Mouse (Mus musculus): ENCODE results near the gene Lbhd2. TPM values are rescaled to one million over a fixed set of nuclear protein-coding genes. Genes with fewer than 3 reads are reported as not detected.

Lbhd2 gene
- total and polyA plus RNA-seq, 3 experiments, result not detected

DNA sequence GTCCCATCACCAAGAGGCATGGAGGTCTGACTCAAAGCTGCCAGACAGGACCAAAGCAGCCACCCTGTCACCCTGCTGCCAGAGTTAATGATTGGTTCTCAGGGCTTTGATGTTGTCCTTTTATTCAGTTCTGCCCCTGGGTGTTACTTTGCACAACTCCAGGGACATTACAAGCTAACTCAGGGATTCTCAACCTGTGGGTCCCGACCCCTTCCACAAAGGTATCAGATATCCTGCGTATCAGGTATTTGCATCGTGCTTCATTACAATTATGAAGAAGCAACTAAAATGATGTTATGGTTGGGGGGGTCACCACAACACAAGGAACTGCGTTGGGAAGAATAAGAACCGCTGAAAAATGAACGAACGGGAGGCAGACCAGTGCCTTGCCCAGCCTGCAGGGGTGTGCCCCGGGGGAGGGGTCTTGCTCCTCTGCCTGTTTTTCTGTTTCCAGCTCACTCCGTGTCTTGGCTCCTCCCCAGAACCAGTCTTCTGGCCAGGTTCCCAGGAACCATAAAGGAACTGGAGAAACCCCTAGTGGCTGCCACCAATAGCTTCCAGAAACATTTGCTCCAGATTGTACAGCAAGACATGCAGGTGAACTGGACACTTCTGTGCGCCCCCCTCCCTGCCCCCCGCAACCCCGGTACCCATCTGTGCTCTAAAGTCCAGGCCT is 21.0 kb downstream of the Lbhd2 start:
- TF ChIP-seq KAT2A (IDR thresholded peaks at IDR 0.05; ENCODE audit: insufficient replicate concordance, low read length) (no peak), CHD2 (IDR thresholded peaks at IDR 0.05; ENCODE audit: low read length) (peak; percentile 16; the same call in 1 of the 2 replicates)
- Histone ChIP-seq H3K4me2 (ENCODE audit: insufficient read depth, low read depth, poor library complexity, severe bottlenecking) (no peak overlapping the region), H3K9ac (ENCODE audit: insufficient read depth, low read depth) (no peak overlapping the region), H3K4me1 (ENCODE audit: control insufficient read depth in 1 of 2, insufficient read depth in 2 of 2) (peaks cover 7 to 42% of the 10 kb centered on the region in 2 experiments), H3K27me3 (replicated peaks) (peaks cover 66% of the 10 kb centered on the region), H3K9me3 (replicated peaks; ENCODE audit: low read length) (peaks cover 16% of the 10 kb centered on the region), H3K79me2 (replicated peaks; ENCODE audit: control insufficient read depth, extremely low read depth, insufficient read depth, poor library complexity, severe bottlenecking) (no peaks in the 10 kb centered on the region), H3K4me3 (replicated peaks in 1 of 3; ENCODE audit: low read depth in 2 of 3, low read length in 2 of 3, poor library complexity in 1 of 3) (no peak overlapping the region), H3K36me3 (replicated peaks in 1 of 2; ENCODE audit: control insufficient read depth in 1 of 2, insufficient read depth in 1 of 2, low read length in 1 of 2) (no peaks in the 10 kb centered on the region), H3K27ac (ENCODE audit: insufficient read depth, low read depth) (no peak overlapping the region)
- dilution Hi-C loops (cut with MboI; ENCODE audit: extremely low pct_ligation_motif_present, extremely low pct_unique_long_range_greater_than_20kb, low sequenced_read_pairs), result no loop called here
- in situ Hi-C loops (cut with MboI; ENCODE audit: low pct_ligation_motif_present, low pct_unique_long_range_greater_than_20kb, low sequenced_read_pairs), result loop anchor here (5.0 kb wide), 1 partner anchor 35 kb away; no protein-coding TSS in a partner anchor
- DNase-seq (ENCODE audit: extremely low read depth), result no peak

- H3K27me3 ChIP-seq (replicated peaks), result peaks cover 64% of the 10 kb centered on the region
- no peaks in the 10 kb centered on the region for H3K79me2 ChIP-seq (replicated peaks; ENCODE audit: control insufficient read depth, extremely low read depth, insufficient read depth, poor library complexity, severe bottlenecking)
- H3K4me2 ChIP-seq (ENCODE audit: insufficient read depth, low read depth, poor library complexity, severe bottlenecking), result no peak overlapping the region
- no peak overlapping the region for H3K27ac ChIP-seq (ENCODE audit: insufficient read depth, low read depth)
- TF ChIP-seq ZNF384 (IDR thresholded peaks at IDR 0.05; ENCODE audit: low read depth, low read length) (no peak), TCF12 (IDR thresholded peaks at IDR 0.05; ENCODE audit: low read depth, low read length) (no peak), RCOR1 (conservative IDR thresholded peaks at IDR 0.05; ENCODE audit: low read depth, low read length) (no peak), MYC (IDR thresholded peaks at IDR 0.05; ENCODE audit: low read depth, low read length) (no peak), TBP (conservative IDR thresholded peaks at IDR 0.05; ENCODE audit: low read depth, low read length) (no peak), CTCF (conservative IDR thresholded peaks at IDR 0.05 in 1 of 2, IDR thresholded peaks at IDR 0.05 in 1 of 2; ENCODE audit: low read depth in 2 of 2, low read length in 2 of 2) (no peak), USF1 (IDR thresholded peaks at IDR 0.05; ENCODE audit: low read depth, low read length) (no peak), ETS1 (conservative IDR thresholded peaks at IDR 0.05; ENCODE audit: low read depth, low read length) (no peak), CHD1 (IDR thresholded peaks at IDR 0.05; ENCODE audit: low read depth, low read length) (no peak), ZMIZ1 (IDR thresholded peaks at IDR 0.05; ENCODE audit: low read depth, low read length) (no peak), MAFK (IDR thresholded peaks at IDR 0.05; ENCODE audit: insufficient replicate concordance, low read length) (no peak), HCFC1 (IDR thresholded peaks at IDR 0.05; ENCODE audit: low read depth, low read length) (no peak), IRF4 (IDR thresholded peaks at IDR 0.05; ENCODE audit: low read depth, low read length) (no peak), JUN (IDR thresholded peaks at IDR 0.05; ENCODE audit: insufficient read depth, low read depth, low read length) (no peak), NELFE (IDR thresholded peaks at IDR 0.05; ENCODE audit: low read depth, low read length) (no peak), MAX (IDR thresholded peaks at IDR 0.05; ENCODE audit: low read length) (no peak), MXI1 (IDR thresholded peaks at IDR 0.05; ENCODE audit: low read depth, low read length) (no peak)
- dilution Hi-C loops (cut with MboI; ENCODE audit: extremely low pct_ligation_motif_present, extremely low pct_unique_long_range_greater_than_20kb, low sequenced_read_pairs), result no loop called here
- H3K9me3 ChIP-seq (replicated peaks; ENCODE audit: low read length), result peaks cover 15% of the 10 kb centered on the region
- no peak overlapping the region for H3K4me3 ChIP-seq (replicated peaks in 1 of 3; ENCODE audit: low read depth in 2 of 3, low read length in 2 of 3, poor library complexity in 1 of 3)
- DNase-seq (ENCODE audit: extremely low read depth), result no peak
- no peaks in the 10 kb centered on the region for H3K36me3 ChIP-seq (replicated peaks in 1 of 2; ENCODE audit: control insufficient read depth in 1 of 2, insufficient read depth in 1 of 2, low read length in 1 of 2)
- H3K9ac ChIP-seq (ENCODE audit: insufficient read depth, low read depth), result no peak overlapping the region
- in situ Hi-C loops (cut with MboI; ENCODE audit: low pct_ligation_motif_present, low pct_unique_long_range_greater_than_20kb, low sequenced_read_pairs), result loop anchor here (5.0 kb wide), 1 partner anchor 34 kb away; no protein-coding TSS in a partner anchor
- peaks cover 7 to 50% of the 10 kb centered on the region in 2 experiments for H3K4me1 ChIP-seq (ENCODE audit: control insufficient read depth in 1 of 2, insufficient read depth in 2 of 2)
Measured at GRCm38 (mm10) chr12:111428364-111428763, 21.8 kb downstream of the Lbhd2 start.
